Mouse (Mus musculus) gastrocnemius, postnatal 10 days (tissue): ENCODE results near the gene Stk39. TPM values are rescaled to one million over a fixed set of nuclear protein-coding genes. Genes with fewer than 3 reads are reported as not detected.

ENCODE experiments used
- DNase-seq: peaks from one replicate; pipeline ENCODE4 v3.0.0; 2021; ENCODE audit warnings: mixed read lengths
- total RNA-seq, 2 experiments: library from RNA; stranded (reverse); gene quantifications; 2 replicates each; pipeline ENCODE4 v1.2.3; 2021

Gene Stk39
- total RNA-seq, 2 experiments from 2014 or later, result 15.0 to 17.6 TPM

- DNase-seq, result no peak
Measured at GRCm38 (mm10) chr2:68381881-68382280, 90.2 kb downstream of the Stk39 start.

DNA sequence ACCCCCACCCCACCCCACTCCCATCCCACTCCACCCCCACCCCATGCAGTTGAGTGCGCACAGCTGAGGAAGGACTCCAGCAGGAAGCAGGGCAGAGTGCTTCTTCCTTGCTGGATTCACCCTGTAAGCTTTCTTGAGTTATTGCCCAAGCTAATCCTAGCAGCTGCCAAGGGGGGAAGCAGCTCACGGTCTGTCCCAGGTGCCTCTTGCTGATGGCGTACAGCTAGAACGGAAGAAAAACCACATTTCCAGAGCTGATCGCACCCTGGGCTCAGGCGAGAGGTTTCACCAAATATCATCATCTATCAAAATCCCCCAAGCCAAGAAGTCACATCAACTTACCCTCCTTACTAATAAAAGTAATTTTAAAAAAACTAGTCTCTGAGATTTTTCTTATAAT lies 90.9 kb downstream of the Stk39 start:
- no peak for DNase-seq

GRCm38 (mm10) chr2:68379631-68380030 lies 92.4 kb downstream of the Stk39 start:
- no peak for DNase-seq

GRCm38 (mm10) chr2:68378319-68378718 lies 93.7 kb downstream of the Stk39 start:
- DNase-seq, result no peak

- no peak for DNase-seq
Measured at GRCm38 (mm10) chr2:68377251-68377681, 94.8 kb downstream of the Stk39 start.

DNA sequence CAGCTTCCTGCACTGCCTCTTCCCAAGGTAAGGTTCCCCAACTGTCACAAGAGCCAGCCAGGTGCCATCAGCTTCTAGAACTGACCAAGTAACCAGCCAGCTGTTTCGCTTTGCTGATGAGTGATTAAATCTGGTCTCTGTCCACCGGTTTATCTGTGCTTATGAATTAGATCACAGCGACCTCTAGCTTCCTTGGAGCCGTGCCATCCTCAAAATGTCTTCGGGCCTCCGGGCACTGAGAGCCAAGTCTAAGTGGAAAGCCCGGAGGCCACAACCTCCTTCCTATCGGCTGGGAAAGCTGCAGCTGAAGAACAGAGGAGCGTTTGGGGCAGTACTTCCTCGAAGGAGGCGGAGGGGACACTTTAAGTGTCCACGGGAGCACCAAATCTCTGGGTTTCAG lies 95.4 kb downstream of the Stk39 start:
- peak; percentile 65 for DNase-seq

- no peak for DNase-seq
Measured at GRCm38 (mm10) chr2:68374202-68374601, 97.9 kb downstream of the Stk39 start.

- DNase-seq, result no peak
Measured at GRCm38 (mm10) chr2:68371912-68372311, 100.2 kb downstream of the Stk39 start.

DNA sequence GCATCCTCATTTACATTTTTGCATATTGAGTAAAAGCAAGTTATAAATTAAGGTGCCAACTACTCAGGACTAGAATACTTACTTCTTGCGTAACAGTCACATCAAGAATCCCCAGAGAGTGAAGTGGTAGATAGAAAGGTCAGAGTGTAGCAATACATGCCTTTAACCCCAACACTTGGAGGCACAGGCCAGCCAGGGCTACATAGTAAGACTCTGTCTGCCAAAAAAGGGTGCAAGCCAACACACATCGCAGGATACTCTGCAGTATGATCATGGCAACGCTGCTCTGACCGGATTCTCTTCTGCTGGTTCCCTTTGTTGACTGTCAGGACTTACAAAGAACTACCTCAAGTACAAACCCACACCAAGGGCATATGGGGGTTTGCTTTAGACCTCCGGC lies 101.7 kb downstream of the Stk39 start:
- no peak for DNase-seq

GRCm38 (mm10) chr2:68369080-68369479 lies 103.0 kb downstream of the Stk39 start:
- no peak for DNase-seq

- no peak for DNase-seq
Measured at GRCm38 (mm10) chr2:68367944-68368343, 104.1 kb downstream of the Stk39 start.

GRCm38 (mm10) chr2:68366897-68367193 lies 105.2 kb downstream of the Stk39 start:
- DNase-seq, result no peak

DNA sequence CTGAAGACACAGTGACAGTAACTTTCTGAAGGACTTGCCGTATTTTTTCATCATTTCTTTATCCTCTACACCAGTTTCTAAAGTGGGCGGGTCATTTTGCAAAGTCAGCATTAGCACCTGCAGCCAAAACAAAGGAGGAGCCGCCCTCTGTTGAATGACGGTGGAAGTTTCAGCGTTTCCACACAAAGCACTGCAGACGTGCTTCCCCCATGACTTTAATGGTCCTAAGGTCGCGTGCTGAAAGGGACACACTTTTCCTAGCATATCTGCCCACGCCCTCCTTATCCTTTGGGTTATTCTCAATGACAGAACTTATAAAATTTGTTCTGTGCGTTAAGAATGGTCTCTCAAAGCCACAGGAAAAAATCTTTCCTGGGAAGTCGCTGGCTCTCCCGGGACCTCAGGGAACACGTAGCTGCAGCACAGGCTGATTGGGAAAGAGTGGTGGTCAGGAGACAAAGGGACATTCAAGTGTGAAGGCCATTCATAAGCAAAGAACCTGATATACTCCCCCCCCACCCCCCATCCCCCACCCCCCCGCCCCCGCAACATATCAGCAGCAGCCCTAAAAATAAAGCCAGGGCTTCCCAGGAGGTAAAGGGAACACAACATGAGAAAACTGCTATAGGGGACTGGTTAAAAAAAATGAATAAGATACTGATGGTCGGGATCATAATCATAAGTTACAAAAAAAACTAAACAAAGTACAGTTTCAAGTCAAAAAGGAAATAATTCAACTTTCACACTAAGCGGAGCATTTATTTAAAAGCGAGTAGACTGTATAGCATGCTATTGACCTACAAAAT lies 105.8 kb downstream of the Stk39 start:
- no peak for DNase-seq

DNA sequence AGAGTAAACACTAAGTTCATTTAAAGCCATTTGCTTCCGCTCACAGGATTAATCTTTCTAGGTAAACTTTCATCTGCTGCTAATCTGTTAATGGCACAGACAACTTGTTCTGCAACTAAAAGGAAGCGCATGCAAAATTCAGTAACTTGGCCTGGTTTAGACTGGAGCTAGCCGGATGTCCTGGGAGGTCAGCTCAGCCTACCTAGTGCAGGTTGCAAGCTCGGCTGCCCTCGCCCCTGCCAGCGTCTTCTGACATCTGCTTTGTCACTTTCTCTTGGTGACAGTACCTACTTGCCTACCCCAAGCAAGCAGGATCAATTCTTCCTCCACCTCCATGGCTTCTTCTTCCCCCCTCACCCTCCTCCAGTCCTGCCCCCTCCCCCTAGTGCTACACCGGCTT lies 106.6 kb downstream of the Stk39 start:
- no peak for DNase-seq

GRCm38 (mm10) chr2:68364181-68364900 lies 107.7 kb downstream of the Stk39 start:
- DNase-seq, result no peak

DNA sequence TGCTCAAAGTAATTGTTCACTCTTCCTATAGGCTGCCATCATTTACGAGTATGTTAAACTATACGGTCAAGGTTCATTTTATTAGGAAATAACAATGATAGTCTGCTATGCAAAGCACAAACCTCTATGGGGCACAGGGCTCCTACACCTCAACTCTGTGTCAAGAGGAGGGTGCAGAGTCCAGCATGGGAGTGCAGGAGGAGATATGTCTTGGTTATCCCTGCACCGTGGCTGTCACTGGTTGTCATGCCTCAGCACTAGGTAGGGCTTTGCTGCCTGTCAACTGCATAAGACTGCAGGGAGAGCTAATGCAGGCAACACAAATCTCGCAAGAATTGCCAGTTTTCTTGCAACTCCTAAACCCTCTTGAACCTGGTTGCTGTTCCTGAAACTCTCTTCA lies 108.9 kb downstream of the Stk39 start:
- no peak for DNase-seq

DNA sequence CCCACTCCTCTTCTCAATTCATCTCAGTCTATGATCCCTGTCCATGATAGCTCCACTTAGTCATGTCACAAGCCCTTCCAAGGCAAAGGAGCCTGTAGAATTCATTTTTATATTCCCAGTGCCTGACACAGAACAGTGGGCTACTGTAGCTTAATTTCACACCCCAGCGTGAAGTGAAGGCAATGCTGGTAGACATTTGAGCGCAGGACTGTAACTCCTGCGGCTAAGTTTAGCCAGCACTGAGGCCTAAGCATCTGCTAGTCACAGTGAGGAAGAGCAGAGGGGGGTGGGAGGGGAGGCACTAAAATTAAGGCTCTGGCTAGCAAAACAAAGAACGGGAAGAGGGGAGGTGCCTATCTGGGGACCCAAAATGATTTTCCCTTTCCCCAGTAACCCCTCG lies 110.4 kb downstream of the Stk39 start:
- no peak for DNase-seq

- peak; percentile 53 for DNase-seq
Measured at GRCm38 (mm10) chr2:68350621-68351020, 121.4 kb downstream of the Stk39 start.

DNA sequence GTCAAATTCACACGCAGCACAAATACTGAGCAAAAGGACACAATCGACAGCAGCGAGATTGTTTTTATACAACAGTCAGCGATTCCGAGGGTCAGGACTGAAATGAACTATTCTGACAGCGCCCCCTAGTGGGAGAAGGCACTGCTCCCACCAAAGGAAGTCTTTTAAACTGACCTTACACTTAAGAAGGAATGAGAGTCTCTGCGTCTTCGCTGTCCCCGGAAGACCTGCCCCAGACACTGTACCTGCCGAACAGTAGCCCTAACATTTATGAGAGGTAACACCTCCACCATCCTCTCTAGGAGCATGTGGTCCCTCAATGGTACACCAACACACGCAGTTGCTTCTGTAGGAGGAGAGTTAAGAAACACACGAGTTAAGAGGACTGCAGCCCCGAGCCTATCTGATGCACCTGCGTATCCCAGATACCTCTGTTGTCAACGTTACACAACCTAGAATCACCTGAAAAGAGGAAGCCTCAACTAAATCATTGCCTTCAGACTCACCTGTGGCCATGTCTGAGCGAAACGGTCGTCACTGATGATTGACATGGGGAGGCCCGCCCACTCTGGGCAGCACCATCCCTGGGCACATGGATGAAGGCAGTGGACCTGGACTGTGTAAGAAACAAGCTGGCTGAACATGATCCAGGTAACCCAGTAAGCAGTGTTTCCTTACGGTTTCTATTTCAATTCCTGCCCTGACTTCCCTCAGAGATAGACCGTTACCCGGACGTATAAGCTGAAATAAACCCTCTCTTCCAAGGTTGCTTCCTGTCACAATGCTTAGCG lies 122.3 kb downstream of the Stk39 start:
- peak; percentile 88 for DNase-seq

GRCm38 (mm10) chr2:68348966-68349365 lies 123.1 kb downstream of the Stk39 start:
- no peak for DNase-seq

DNA sequence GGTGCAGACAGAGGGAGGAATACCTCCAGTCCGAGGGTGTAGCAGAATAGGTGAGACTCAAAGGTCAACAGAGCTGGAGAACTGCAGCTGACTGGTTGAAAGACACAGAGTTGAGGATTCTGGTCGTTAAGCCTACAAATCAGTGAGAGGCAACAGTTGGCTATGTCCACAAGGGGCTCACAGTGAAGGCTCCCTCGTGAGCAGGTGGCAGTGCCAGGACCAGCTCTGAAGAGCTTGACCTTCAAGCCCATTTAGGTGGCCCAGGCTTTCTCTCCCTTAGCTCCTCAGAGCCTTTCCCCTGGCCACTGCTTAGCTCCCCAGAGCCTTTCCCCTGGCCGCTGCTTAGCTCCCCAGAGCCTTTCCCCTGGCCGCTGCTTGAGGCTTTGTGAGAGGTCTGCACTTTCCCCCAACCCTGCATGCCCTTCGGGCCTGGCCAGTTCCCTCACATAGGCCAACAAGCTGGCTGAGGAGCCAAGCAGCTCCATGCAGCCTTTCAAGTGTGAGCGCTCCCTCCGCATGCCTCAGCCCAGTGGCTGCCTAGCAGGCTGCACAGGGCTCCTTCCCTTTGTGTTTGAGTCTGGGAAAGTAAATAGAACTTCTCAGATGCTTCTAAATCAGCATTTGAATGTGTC lies 125.3 kb downstream of the Stk39 start:
- DNase-seq, result no peak

- DNase-seq, result no peak
Measured at GRCm38 (mm10) chr2:68345269-68345668, 126.8 kb downstream of the Stk39 start.

- no peak for DNase-seq
Measured at GRCm38 (mm10) chr2:68343751-68344150, 128.3 kb downstream of the Stk39 start.
